Mouse (Mus musculus): ENCODE data around the gene Kcnn4. TPM values are rescaled to one million over a fixed set of nuclear protein-coding genes. Genes with fewer than 3 reads are reported as not detected.

Kcnn4 gene
- polyA plus RNA-seq, 1 experiment from 2014 or later = 3.2 TPM

DNA sequence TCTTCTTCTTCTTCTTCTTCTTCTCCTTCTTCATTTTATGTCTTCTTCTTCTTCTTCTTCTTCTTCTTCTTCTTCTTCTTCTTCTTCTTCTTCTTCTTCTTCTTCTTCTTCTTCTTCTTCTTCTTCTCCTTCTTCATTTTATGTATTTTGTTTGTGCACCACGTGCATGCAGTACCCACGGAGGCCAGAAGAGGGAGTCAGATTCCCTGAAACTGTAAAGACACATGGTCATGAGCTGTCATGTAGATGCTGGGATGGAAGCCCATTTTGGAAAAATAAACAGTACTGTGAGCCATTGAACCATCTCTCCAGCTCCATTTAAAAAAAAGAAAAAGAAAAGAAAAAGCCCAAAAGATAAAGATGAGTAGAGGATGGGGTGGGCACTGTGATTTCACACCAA lies 31.8 kb upstream of the Kcnn4 start:
- Histone ChIP-seq H3K27me3 (ENCODE audit: control insufficient read depth, insufficient read depth, low read depth, low read length) (peaks cover 6% of the 10 kb centered on the region), H3K27ac (ENCODE audit: low read length) (no peak overlapping the region), H3K9ac (ENCODE audit: low read length) (no peak overlapping the region), H3K4me2 (ENCODE audit: low read depth, low read length) (no peak overlapping the region), H3K9me3 (ENCODE audit: control insufficient read depth, low read length) (no peaks in the 10 kb centered on the region), H3K4me1 (replicated peaks; ENCODE audit: control insufficient read depth, insufficient read depth, low read length) (no peaks in the 10 kb centered on the region), H3K36me3 (ENCODE audit: control insufficient read depth, insufficient read depth, low read length) (no peaks in the 10 kb centered on the region), H3K4me3 (ENCODE audit: low read length) (no peak overlapping the region)
- WGBS = 39% methylated on average over 2 of the region's 2 CpGs
- ATAC-seq (ENCODE audit: low read depth) = no peak

GRCm38 (mm10) chr7:24343701-24344272 lies 26.3 kb upstream of the Kcnn4 start:
- H3K27me3 ChIP-seq (ENCODE audit: control insufficient read depth, insufficient read depth, low read depth, low read length) = no peaks in the 10 kb centered on the region
- ATAC-seq (ENCODE audit: low read depth) = no peak
- 65% methylated on average over 7 of the region's 7 CpGs for WGBS

DNA sequence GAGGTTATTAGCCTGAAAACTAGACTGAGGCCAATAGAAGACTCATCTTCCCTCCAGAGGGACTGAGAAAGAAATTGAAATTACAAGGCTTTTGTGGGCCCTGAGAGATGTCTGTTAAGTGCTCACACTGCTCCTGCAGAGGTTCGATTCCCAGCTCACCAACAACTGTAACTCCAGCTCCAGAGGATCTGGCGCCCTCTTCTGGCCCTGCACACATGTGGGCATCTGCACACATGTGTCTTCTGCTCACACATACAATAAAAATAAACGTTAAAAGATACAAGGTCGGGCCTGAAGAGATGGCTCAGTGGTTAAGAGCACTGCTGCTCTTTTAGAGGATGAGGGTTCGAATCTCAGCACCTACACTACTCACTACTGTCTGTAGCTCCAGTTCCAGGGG lies 23.6 kb upstream of the Kcnn4 start:
- H3K36me3 ChIP-seq (ENCODE audit: control insufficient read depth, insufficient read depth, low read length) = no peaks in the 10 kb centered on the region
- H3K9me3 ChIP-seq (ENCODE audit: control insufficient read depth, low read length) = no peaks in the 10 kb centered on the region
- H3K4me3 ChIP-seq (ENCODE audit: low read length) = no peak overlapping the region
- WGBS = 60% methylated on average over 5 of the region's 5 CpGs
- no peak overlapping the region for H3K27ac ChIP-seq (ENCODE audit: low read length)
- no peaks in the 10 kb centered on the region for H3K27me3 ChIP-seq (ENCODE audit: control insufficient read depth, insufficient read depth, low read depth, low read length)
- H3K4me2 ChIP-seq (ENCODE audit: low read depth, low read length) = no peak overlapping the region
- H3K9ac ChIP-seq (ENCODE audit: low read length) = no peak overlapping the region
- ATAC-seq (ENCODE audit: low read depth) = no peak
- H3K4me1 ChIP-seq (replicated peaks; ENCODE audit: control insufficient read depth, insufficient read depth, low read length) = no peaks in the 10 kb centered on the region

More at GRCm38 (mm10) chr7:24343701-24344272, 26.3 kb upstream of the Kcnn4 start:
- Histone ChIP-seq H3K27ac (ENCODE audit: low read length) (no peak overlapping the region), H3K36me3 (ENCODE audit: control insufficient read depth, insufficient read depth, low read length) (no peaks in the 10 kb centered on the region), H3K9me3 (ENCODE audit: control insufficient read depth, low read length) (no peaks in the 10 kb centered on the region), H3K9ac (ENCODE audit: low read length) (no peak overlapping the region), H3K4me1 (replicated peaks; ENCODE audit: control insufficient read depth, insufficient read depth, low read length) (no peaks in the 10 kb centered on the region), H3K4me2 (ENCODE audit: low read depth, low read length) (no peak overlapping the region), H3K4me3 (ENCODE audit: low read length) (no peak overlapping the region)

GRCm38 (mm10) chr7:24348896-24349295 lies 21.2 kb upstream of the Kcnn4 start, which contains the start of gene Lypd5:
Lypd5 (plus strand) TSS chr7:24349196.
- 38% methylated on average over 6 of the region's 6 CpGs for WGBS
- ATAC-seq (ENCODE audit: low read depth) = no peak
- Histone ChIP-seq H3K27ac (ENCODE audit: low read length) (no peak within 1 kb of the TSS), H3K4me2 (ENCODE audit: low read depth, low read length) (no peak within 1 kb of the TSS), H3K36me3 (ENCODE audit: control insufficient read depth, insufficient read depth, low read length) (no peaks in the 10 kb centered on the region), H3K9ac (ENCODE audit: low read length) (no peak within 1 kb of the TSS), H3K4me1 (replicated peaks; ENCODE audit: control insufficient read depth, insufficient read depth, low read length) (no peaks in the 10 kb centered on the region), H3K4me3 (ENCODE audit: low read length) (no peak within 1 kb of the TSS), H3K27me3 (ENCODE audit: control insufficient read depth, insufficient read depth, low read depth, low read length) (no peaks in the 10 kb centered on the region), H3K9me3 (ENCODE audit: control insufficient read depth, low read length) (no peaks in the 10 kb centered on the region)

- Histone ChIP-seq H3K9ac (ENCODE audit: low read length) (no peak overlapping the region), H3K4me2 (ENCODE audit: low read depth, low read length) (no peak overlapping the region), H3K27me3 (ENCODE audit: control insufficient read depth, insufficient read depth, low read depth, low read length) (no peaks in the 10 kb centered on the region), H3K36me3 (ENCODE audit: control insufficient read depth, insufficient read depth, low read length) (no peaks in the 10 kb centered on the region), H3K4me1 (replicated peaks; ENCODE audit: control insufficient read depth, insufficient read depth, low read length) (no peaks in the 10 kb centered on the region), H3K9me3 (ENCODE audit: control insufficient read depth, low read length) (0 out of 2 replicates have a peak, but pooled peaks cover 2% of the 10 kb centered on the region), H3K4me3 (ENCODE audit: low read length) (no peak overlapping the region), H3K27ac (ENCODE audit: low read length) (no peak overlapping the region)
- 82% methylated on average over 6 of the region's 6 CpGs for WGBS
- no peak for ATAC-seq (ENCODE audit: low read depth)
Observed at GRCm38 (mm10) chr7:24355646-24356045, 14.4 kb upstream of the Kcnn4 start.

DNA sequence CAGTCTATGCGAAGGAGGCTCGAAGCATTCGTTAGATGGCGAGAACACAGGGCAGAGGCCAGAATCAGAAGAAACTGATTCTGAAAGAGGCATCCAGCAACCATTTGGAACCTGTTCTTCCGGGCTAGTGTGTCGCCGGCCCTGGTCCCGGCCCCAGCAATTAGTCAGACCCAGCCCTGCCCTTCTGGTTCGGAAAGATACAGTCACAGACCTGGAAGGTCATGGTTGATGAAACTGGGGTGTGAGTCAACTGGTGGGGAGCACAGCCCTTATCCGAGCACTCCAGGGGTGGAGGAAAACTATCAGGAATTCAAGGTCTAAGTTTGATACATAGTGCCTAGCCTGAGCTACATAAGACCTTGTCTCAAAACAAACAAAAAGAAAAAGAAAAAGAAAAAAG lies 14.0 kb upstream of the Kcnn4 start:
- Histone ChIP-seq H3K4me2 (ENCODE audit: low read depth, low read length) (no peak overlapping the region), H3K36me3 (ENCODE audit: control insufficient read depth, insufficient read depth, low read length) (no peaks in the 10 kb centered on the region), H3K27me3 (ENCODE audit: control insufficient read depth, insufficient read depth, low read depth, low read length) (no peaks in the 10 kb centered on the region), H3K27ac (ENCODE audit: low read length) (no peak overlapping the region), H3K9ac (ENCODE audit: low read length) (no peak overlapping the region), H3K9me3 (ENCODE audit: control insufficient read depth, low read length) (peaks cover 5% of the 10 kb centered on the region; the same call in 1 of the 2 replicates), H3K4me1 (replicated peaks; ENCODE audit: control insufficient read depth, insufficient read depth, low read length) (no peaks in the 10 kb centered on the region), H3K4me3 (ENCODE audit: low read length) (no peak overlapping the region)
- WGBS = 76% methylated on average over 10 of the region's 10 CpGs
- ATAC-seq (ENCODE audit: low read depth) = no peak

- no peak for ATAC-seq (ENCODE audit: low read depth)
- Histone ChIP-seq H3K27ac (ENCODE audit: low read length) (no peak overlapping the region), H3K4me3 (ENCODE audit: low read length) (no peak overlapping the region), H3K9me3 (ENCODE audit: control insufficient read depth, low read length) (peaks cover 5% of the 10 kb centered on the region; the same call in 1 of the 2 replicates), H3K36me3 (ENCODE audit: control insufficient read depth, insufficient read depth, low read length) (no peaks in the 10 kb centered on the region), H3K27me3 (ENCODE audit: control insufficient read depth, insufficient read depth, low read depth, low read length) (no peaks in the 10 kb centered on the region), H3K4me2 (ENCODE audit: low read depth, low read length) (no peak overlapping the region), H3K9ac (ENCODE audit: low read length) (no peak overlapping the region), H3K4me1 (replicated peaks; ENCODE audit: control insufficient read depth, insufficient read depth, low read length) (no peaks in the 10 kb centered on the region)
- 48% methylated on average over 4 of the region's 4 CpGs for WGBS
Observed at GRCm38 (mm10) chr7:24357899-24358298, 12.2 kb upstream of the Kcnn4 start.

- Histone ChIP-seq H3K4me2 (ENCODE audit: low read depth, low read length) (no peak overlapping the region), H3K9ac (ENCODE audit: low read length) (no peak overlapping the region), H3K36me3 (ENCODE audit: control insufficient read depth, insufficient read depth, low read length) (no peaks in the 10 kb centered on the region), H3K4me1 (replicated peaks; ENCODE audit: control insufficient read depth, insufficient read depth, low read length) (no peaks in the 10 kb centered on the region), H3K4me3 (ENCODE audit: low read length) (no peak overlapping the region), H3K9me3 (ENCODE audit: control insufficient read depth, low read length) (peaks cover 5% of the 10 kb centered on the region; the same call in 1 of the 2 replicates), H3K27ac (ENCODE audit: low read length) (no peak overlapping the region), H3K27me3 (ENCODE audit: control insufficient read depth, insufficient read depth, low read depth, low read length) (no peaks in the 10 kb centered on the region)
- 0 out of 2 replicates have a peak, but pooled peaks have one; percentile 15 for ATAC-seq (ENCODE audit: low read depth)
- WGBS = 19% methylated on average over 9 of the region's 9 CpGs
Observed at GRCm38 (mm10) chr7:24359269-24359668, 10.8 kb upstream of the Kcnn4 start.

- H3K27me3 ChIP-seq (ENCODE audit: control insufficient read depth, insufficient read depth, low read depth, low read length) = no peaks in the 10 kb centered on the region
- 60% methylated on average over 4 of the region's 4 CpGs for WGBS
- H3K27ac ChIP-seq (ENCODE audit: low read length) = no peak overlapping the region
Observed at GRCm38 (mm10) chr7:24361001-24361400, 9.1 kb upstream of the Kcnn4 start.

More at GRCm38 (mm10) chr7:24361001-24361400, 9.1 kb upstream of the Kcnn4 start:
- no peak for ATAC-seq (ENCODE audit: low read depth)
- Histone ChIP-seq H3K4me3 (ENCODE audit: low read length) (no peak overlapping the region), H3K9ac (ENCODE audit: low read length) (no peak overlapping the region), H3K4me1 (replicated peaks; ENCODE audit: control insufficient read depth, insufficient read depth, low read length) (no peaks in the 10 kb centered on the region), H3K4me2 (ENCODE audit: low read depth, low read length) (no peak overlapping the region), H3K9me3 (ENCODE audit: control insufficient read depth, low read length) (peaks cover 5% of the 10 kb centered on the region; the same call in 1 of the 2 replicates), H3K36me3 (ENCODE audit: control insufficient read depth, insufficient read depth, low read length) (no peaks in the 10 kb centered on the region)
